Mouse (Mus musculus) G1E (cell line): Measurements from ENCODE around the gene Catsper2.

Experiments used
- CTCF ChIP-seq: IDR thresholded peaks from 2 replicates; pipeline ENCODE4 v1.5.1; 2012; ENCODE audit warnings: low read depth, low read length, inconsistent platforms, mixed read lengths
- GATA1 ChIP-seq: IDR thresholded peaks from 2 replicates; pipeline ENCODE4 v1.6.1; 2012; ENCODE audit warnings: borderline replicate concordance, low read length, inconsistent platforms, mixed read lengths
- TAL1 ChIP-seq: conservative IDR thresholded peaks from 2 replicates; pipeline ENCODE4 v1.6.1; 2012; ENCODE audit warnings: low read depth, low read length, inconsistent platforms, mixed read lengths

DNA sequence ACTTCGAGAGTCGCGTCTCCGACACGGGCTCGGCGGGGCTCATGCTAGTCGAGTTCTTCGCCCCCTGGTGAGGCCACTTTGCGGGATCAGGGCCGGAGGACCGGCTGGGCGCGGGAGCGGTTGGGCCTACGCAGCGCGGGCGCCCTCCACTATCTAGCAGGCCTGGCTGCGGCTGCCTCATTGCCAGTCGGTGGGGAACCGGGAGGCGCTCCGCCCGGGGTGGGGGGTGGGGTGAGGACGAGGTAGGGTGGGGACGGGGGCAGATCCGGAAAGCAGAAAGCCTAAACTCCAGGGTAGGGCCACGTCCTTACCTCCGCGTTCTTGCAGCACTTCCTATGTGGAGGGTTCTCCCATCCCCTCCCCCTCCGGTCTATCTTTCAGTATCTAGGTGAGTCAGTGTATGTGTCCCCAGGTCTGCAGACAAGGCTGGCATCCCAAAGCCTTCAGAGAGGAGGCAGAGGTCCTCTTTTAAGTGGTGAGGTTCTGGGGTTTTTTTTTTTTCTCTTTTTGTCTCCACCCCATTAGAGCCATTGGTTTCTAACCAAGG lies 620 bp upstream of the Catsper2 start:
- TF ChIP-seq CTCF, result no peak
- no peak for TF ChIP-seq TAL1
- no peak for TF ChIP-seq GATA1
